Mouse (Mus musculus): Measurements from ENCODE around the gene Faf1.

GRCm38 (mm10) chr4:109677221-109677620 lies 833 bp downstream of the Faf1 start:
- TF ChIP-seq CTCF (IDR thresholded peaks at IDR 0.05; ENCODE audit: low read depth, low read length) (no peak), POLR2A (IDR thresholded peaks at IDR 0.05; ENCODE audit: insufficient read depth, low read length) (no peak), EP300 (IDR thresholded peaks at IDR 0.05; ENCODE audit: insufficient read depth, low read depth, low read length) (no peak)

All from ES-Bruce4 (cell line).